Mouse (Mus musculus) lung, embryonic 14.5 days (tissue): ENCODE results near the gene Fbxo47. TPM values are rescaled to one million over a fixed set of nuclear protein-coding genes. Genes with fewer than 3 reads are reported as not detected.

ENCODE experiments used
- ATAC-seq: fragments of 200-750 bp; cut with Nextera tagmentation; 2 replicates; pipeline ENCODE4 v1.8.0; 2017; ENCODE audit warnings: mild to moderate bottlenecking, moderate TSS enrichment, moderate library complexity; ENCODE audit not compliant: insufficient read depth
- DNase-seq: peaks from one replicate; pipeline ENCODE4 v3.0.0-alpha.2; 2015
- H3K27ac ChIP-seq: fragments of 300-500 bp; sonication (generic); 2 replicates; pipeline ENCODE4 v1.5.1; 2014; ENCODE audit warnings: low read depth, mild to moderate bottlenecking, moderate library complexity
- H3K27me3 ChIP-seq: fragments of 300-500 bp; sonication (generic); 2 replicates; pipeline ENCODE4 v1.6.1; 2014; ENCODE audit warnings: low read length, control low read depth; ENCODE audit not compliant: insufficient read depth
- H3K36me3 ChIP-seq: fragments of 300-500 bp; sonication (generic); 2 replicates; pipeline ENCODE4 v1.6.1; 2014; ENCODE audit warnings: control low read depth; ENCODE audit not compliant: insufficient read depth
- H3K4me1 ChIP-seq: fragments of 300-500 bp; sonication (generic); 2 replicates; pipeline ENCODE4 v1.6.1; 2014; ENCODE audit warnings: antibody characterized with exemption, control low read depth; ENCODE audit not compliant: insufficient read depth
- H3K4me2 ChIP-seq: fragments of 300-500 bp; sonication (generic); 2 replicates; pipeline ENCODE4 v1.6.1; 2014; ENCODE audit warnings: mild to moderate bottlenecking
- H3K4me3 ChIP-seq: fragments of 300-500 bp; sonication (generic); 2 replicates; pipeline ENCODE4 v1.5.1; 2014; ENCODE audit warnings: low read depth, low read length
- H3K9ac ChIP-seq: fragments of 300-500 bp; sonication (generic); 2 replicates; pipeline ENCODE4 v1.6.1; 2014
- H3K9me3 ChIP-seq: fragments of 300-500 bp; sonication (generic); 2 replicates; pipeline ENCODE4 v1.6.1; 2016; ENCODE audit warnings: low read depth, low read length, control low read depth
- CTCF ChIP-seq: IDR thresholded peaks from 2 replicates; pipeline ENCODE4 v1.5.1; 2016; ENCODE audit warnings: antibody characterized with exemption, low read depth
- WGBS: fragments of 180-500 bp; shearing (Covaris S2); extraction: QIAGEN DNeasy Blood & Tissue Kit; methylation state at CpG from one replicate; pipeline ENCODE4 v1.1.7; 2014; 5-methylcytosine and 5-hydroxymethylcytosine counted together
- polyA plus RNA-seq: library from polyadenylated mRNA; unstranded; fragments of >200 nt; fragmentation: Nextera tagmentation; extraction: Ambion mirVana; gene quantifications from 2 replicates; pipeline ENCODE4 v1.2.1, GENCODE M21; 2014

The Fbxo47 gene
- 0.84 and 0.85 TPM in 2 replicates for polyA plus RNA-seq

DNA sequence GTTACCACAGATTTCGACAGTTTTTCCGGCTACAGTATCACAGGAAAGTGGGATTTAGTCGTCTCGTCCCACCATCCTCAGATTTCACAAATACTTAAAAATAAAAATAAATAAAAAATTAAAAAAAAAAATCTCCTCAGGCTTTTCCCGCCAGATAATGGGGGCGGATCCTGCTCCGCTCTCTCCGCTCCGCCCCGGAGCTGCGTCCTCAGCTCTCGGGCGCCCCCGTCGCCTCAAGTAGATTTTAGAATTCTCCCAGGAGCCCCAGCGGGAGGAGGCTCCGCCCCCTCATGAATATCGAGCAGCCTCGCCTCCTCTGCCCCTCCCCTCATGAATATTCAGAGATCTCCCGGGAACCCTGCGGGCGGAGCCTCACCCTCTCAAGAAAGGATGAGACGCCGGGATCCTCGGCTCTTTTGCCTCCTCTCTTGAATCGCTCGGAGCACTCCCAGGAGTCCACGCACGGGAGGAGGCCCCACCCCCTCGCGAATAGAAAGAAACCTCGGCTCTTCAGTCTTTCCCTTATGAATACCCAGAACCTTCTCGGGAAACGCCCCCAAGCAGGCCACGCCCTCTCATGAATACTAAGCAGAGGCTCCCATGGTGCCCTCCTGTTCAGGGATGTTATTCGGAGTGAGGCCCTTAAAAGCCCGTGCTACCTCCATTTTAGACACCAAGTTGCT is at the start of gene Fbxo47:
Fbxo47 (minus strand) TSS at position 237 of the 683 bp plus-strand sequence.
- peak; percentile 64 for TF ChIP-seq CTCF
- peak; percentile 99 for DNase-seq
- no peaks in the 10 kb centered on the region for H3K27me3 ChIP-seq
- peak within 1 kb of the TSS; percentile 44 for H3K4me3 ChIP-seq
- H3K36me3 ChIP-seq = no peaks in the 10 kb centered on the region
- H3K27ac ChIP-seq = peak within 1 kb of the TSS; percentile 85
- peaks cover 6% of the 10 kb centered on the region; the same call in 1 of the 2 replicates for H3K9me3 ChIP-seq
- ATAC-seq = peak; percentile 97
- H3K4me2 ChIP-seq = peak within 1 kb of the TSS; percentile 67
- no peaks in the 10 kb centered on the region for H3K4me1 ChIP-seq
- under 1% methylated on average over 37 of the region's 37 CpGs for WGBS
- H3K9ac ChIP-seq = peak within 1 kb of the TSS; percentile 44

DNA sequence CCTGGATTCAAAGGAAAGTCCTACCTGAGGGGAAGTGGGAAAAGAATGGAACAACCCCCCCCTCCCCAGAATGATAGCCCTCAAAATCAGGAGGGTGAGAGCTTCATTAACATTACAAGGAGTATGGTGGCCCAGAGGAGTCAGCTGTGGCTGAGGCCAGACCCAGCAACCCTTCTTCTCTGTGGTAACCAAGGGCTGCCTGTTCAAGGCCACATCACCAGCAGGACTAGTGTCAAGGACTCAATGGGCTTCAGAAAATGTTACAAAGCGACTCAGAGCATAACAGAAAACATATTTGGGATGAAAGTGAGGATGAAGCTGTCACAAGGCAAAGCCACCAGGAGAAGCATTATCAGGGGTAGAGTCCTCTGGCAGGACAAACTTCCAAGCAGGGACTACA is 49.6 kb upstream of the Fbxo47 start:
- TF ChIP-seq CTCF = no peak
- H3K4me3 ChIP-seq = no peak overlapping the region
- ATAC-seq = no peak
- no peak overlapping the region for H3K4me2 ChIP-seq
- no peak overlapping the region for H3K27ac ChIP-seq
- WGBS = 53% methylated on average over 1 of the region's 1 CpGs
- no peaks in the 10 kb centered on the region for H3K4me1 ChIP-seq
- H3K27me3 ChIP-seq = no peaks in the 10 kb centered on the region
- H3K36me3 ChIP-seq = no peaks in the 10 kb centered on the region
- H3K9me3 ChIP-seq = no peaks in the 10 kb centered on the region
- H3K9ac ChIP-seq = no peak overlapping the region
- DNase-seq = no peak

DNA sequence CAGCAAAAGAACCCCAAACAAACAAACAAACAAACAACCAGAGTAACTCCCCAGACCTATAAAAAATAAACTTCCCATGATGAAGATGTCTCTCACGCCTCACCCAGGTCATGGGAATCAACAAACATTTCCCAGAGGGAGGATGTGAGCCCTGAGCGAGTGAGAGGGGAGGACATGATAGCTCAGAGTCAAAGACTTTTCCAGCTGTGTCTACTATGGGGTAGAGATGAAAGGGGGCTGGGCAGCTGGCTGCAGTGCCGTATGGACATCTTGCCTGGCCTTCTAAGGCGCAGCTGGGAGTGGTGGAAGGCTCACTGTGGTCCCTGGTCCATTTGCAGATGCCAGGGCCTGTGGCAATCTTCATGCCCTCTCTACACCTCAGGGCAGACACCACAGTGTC is 45.0 kb upstream of the Fbxo47 start:
- no peaks in the 10 kb centered on the region for H3K4me1 ChIP-seq
- no peak overlapping the region for H3K4me3 ChIP-seq
- TF ChIP-seq CTCF = no peak
- DNase-seq = peak; percentile 48
- H3K4me2 ChIP-seq = no peak overlapping the region
- H3K27ac ChIP-seq = no peak overlapping the region
- 48% methylated on average over 4 of the region's 4 CpGs for WGBS
- no peak overlapping the region for H3K9ac ChIP-seq
- no peaks in the 10 kb centered on the region for H3K9me3 ChIP-seq
- no peak for ATAC-seq
- H3K36me3 ChIP-seq = no peaks in the 10 kb centered on the region
- H3K27me3 ChIP-seq = no peaks in the 10 kb centered on the region

DNA sequence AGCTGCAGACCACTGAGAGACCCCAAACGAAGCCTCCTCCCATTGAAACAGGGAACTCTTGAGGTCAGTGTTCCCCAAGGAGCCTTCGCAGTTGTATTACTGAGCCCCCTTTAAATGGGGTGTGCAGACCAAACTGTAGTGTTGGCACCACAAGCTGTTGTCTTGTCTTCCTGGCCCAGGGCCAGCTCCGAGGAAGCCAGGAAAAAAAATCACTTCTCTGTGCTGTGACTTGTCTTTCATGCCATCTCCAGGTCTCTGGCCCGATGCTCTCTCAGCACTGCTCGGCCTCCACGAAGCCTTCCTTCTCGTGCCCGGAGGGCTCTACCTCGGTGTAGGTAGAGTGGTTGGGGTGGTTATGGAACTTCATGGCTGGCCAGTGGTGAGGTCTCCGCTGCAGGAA is 40.3 kb upstream of the Fbxo47 start:
- no peak overlapping the region for H3K4me2 ChIP-seq
- H3K9me3 ChIP-seq = no peaks in the 10 kb centered on the region
- H3K4me1 ChIP-seq = no peaks in the 10 kb centered on the region
- TF ChIP-seq CTCF = no peak
- no peaks in the 10 kb centered on the region for H3K27me3 ChIP-seq
- no peak overlapping the region for H3K4me3 ChIP-seq
- H3K36me3 ChIP-seq = no peaks in the 10 kb centered on the region
- 89% methylated on average over 10 of the region's 10 CpGs for WGBS
- DNase-seq (no peak), ATAC-seq (no peak)
- H3K9ac ChIP-seq = no peak overlapping the region
- no peak overlapping the region for H3K27ac ChIP-seq

DNA sequence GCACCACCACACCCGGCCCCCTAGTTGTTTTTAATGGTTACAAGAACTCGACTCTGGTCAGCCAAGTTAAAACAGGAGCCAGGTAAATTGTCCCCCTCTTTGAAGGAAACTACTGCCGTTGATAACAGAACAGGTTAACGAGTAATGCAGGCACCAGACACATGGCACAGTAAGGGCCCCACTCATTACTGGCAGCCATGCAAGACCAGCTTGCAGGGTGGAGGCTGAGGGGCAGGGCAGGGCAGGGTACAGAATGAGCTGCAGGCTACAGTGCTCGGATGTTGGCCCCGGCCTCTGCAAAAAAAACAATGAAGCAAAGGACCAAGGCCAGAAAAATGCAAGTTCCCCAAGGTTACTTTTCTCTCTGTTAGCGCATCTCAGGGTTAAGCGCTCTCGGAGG is 39.7 kb upstream of the Fbxo47 start:
- no peak overlapping the region for H3K9ac ChIP-seq
- H3K27me3 ChIP-seq = no peaks in the 10 kb centered on the region
- no peaks in the 10 kb centered on the region for H3K4me1 ChIP-seq
- ATAC-seq (no peak), DNase-seq (no peak)
- H3K36me3 ChIP-seq = no peaks in the 10 kb centered on the region
- H3K4me3 ChIP-seq = no peak overlapping the region
- no peak overlapping the region for H3K27ac ChIP-seq
- TF ChIP-seq CTCF = no peak
- no peaks in the 10 kb centered on the region for H3K9me3 ChIP-seq
- H3K4me2 ChIP-seq = no peak overlapping the region
- 80% methylated on average over 9 of the region's 9 CpGs for WGBS

DNA sequence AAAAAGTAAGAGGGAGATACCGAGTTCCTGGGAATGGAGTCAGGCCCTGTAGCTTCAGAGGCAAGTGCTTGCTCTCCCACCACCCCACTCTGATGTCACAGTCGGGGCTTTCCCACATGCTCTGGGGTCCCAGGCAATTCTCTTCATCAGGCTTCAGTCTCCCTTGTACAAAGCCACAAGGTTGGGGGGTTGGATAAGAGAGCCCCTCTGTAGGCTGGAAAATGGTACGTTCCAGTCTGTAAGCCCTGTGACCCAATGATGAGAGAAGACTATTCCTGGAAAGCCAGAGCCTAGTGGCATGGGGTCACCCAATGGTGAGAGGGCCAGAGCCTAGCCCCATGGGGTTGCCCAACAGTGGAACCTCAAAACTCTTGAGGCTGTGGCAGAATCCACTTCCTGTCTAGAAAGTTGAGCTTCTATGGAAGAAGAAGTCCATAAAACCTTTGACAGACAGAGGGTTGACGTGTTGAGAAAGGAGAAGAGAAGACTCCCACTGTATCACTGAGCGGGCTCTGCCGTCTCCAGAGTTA is 32.1 kb upstream of the Fbxo47 start:
- Histone ChIP-seq H3K9me3 (no peaks in the 10 kb centered on the region), H3K9ac (no peak overlapping the region), H3K4me3 (no peak overlapping the region), H3K4me1 (no peaks in the 10 kb centered on the region), H3K27me3 (no peaks in the 10 kb centered on the region), H3K4me2 (no peak overlapping the region), H3K27ac (no peak overlapping the region), H3K36me3 (no peaks in the 10 kb centered on the region)
- ATAC-seq = no peak
- TF ChIP-seq CTCF = no peak
- no peak for DNase-seq
- WGBS = 94% methylated on average over 6 of the region's 6 CpGs

DNA sequence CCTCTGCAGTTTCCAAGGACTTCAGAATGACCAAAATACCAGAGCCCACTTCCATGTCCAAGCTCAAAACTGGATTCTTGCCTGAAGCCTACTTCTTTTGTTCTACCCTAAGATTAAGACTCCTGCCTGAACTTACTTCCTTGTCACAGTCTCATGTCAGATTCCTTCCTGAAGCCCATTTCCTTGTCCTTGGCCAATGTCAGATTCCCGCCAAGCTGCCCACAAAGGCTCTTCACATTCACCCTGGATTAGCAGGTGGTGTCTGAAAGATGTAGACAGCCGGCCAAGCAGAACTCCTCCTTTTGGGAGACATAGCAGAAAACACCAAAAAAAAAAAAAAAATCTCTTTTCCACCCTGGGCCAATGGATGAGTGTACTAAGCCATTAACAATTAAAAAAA is 31.5 kb upstream of the Fbxo47 start:
- 62% methylated on average over 2 of the region's 2 CpGs for WGBS
- Histone ChIP-seq H3K27ac (no peak overlapping the region), H3K27me3 (no peaks in the 10 kb centered on the region), H3K4me3 (no peak overlapping the region), H3K4me1 (no peaks in the 10 kb centered on the region), H3K9me3 (no peaks in the 10 kb centered on the region), H3K36me3 (no peaks in the 10 kb centered on the region), H3K4me2 (no peak overlapping the region), H3K9ac (no peak overlapping the region)
- no peak for TF ChIP-seq CTCF
- no peak for DNase-seq
- no peak for ATAC-seq
